Mouse (Mus musculus) hindbrain, postnatal 0 days (tissue): ENCODE results near the gene Fzd7. TPM values are rescaled to one million over a fixed set of nuclear protein-coding genes. Genes with fewer than 3 reads are reported as not detected.

ENCODE experiments used
- ATAC-seq: fragments of 200-750 bp; cut with Nextera tagmentation; 2 replicates; pipeline ENCODE4 v1.8.0; 2017; ENCODE audit warnings: mild to moderate bottlenecking, moderate TSS enrichment, moderate library complexity
- DNase-seq: peaks from one replicate; pipeline ENCODE4 v3.0.0-alpha.2; 2015; ENCODE audit warnings: low spot score
- H3K27ac ChIP-seq: fragments of 300-500 bp; sonication (generic); 2 replicates; pipeline ENCODE4 v1.5.1; 2014; ENCODE audit warnings: mild to moderate bottlenecking
- H3K27me3 ChIP-seq: fragments of 300-500 bp; sonication (generic); 2 replicates; pipeline ENCODE4 v1.6.1; 2014; ENCODE audit warnings: low read length, mixed read lengths; ENCODE audit not compliant: insufficient read depth
- H3K36me3 ChIP-seq: fragments of 300-500 bp; sonication (generic); 2 replicates; pipeline ENCODE4 v1.6.1; 2014; ENCODE audit warnings: low read length, mixed read lengths; ENCODE audit not compliant: insufficient read depth
- H3K4me1 ChIP-seq: fragments of 300-500 bp; sonication (generic); 2 replicates; pipeline ENCODE4 v1.6.1; 2014; ENCODE audit warnings: antibody characterized with exemption, low read length, mixed read lengths; ENCODE audit not compliant: insufficient read depth
- H3K4me2 ChIP-seq: fragments of 300-500 bp; sonication (generic); 2 replicates; pipeline ENCODE4 v1.6.1; 2014; ENCODE audit warnings: low read depth, mild to moderate bottlenecking, low read length, moderate library complexity, mixed read lengths
- H3K4me3 ChIP-seq: fragments of 300-500 bp; sonication (generic); 2 replicates; pipeline ENCODE4 v1.5.1; 2014; ENCODE audit warnings: low read length
- H3K9ac ChIP-seq: fragments of 300-500 bp; sonication (generic); replicated peaks from 2 replicates; pipeline ENCODE4 v1.6.1; 2014; ENCODE audit warnings: mild to moderate bottlenecking, low read length, moderate library complexity, mixed read lengths
- H3K9me3 ChIP-seq: fragments of 300-500 bp; sonication (generic); 2 replicates; pipeline ENCODE4 v1.6.1; 2016; ENCODE audit warnings: low read length, mixed read lengths
- CTCF ChIP-seq: IDR thresholded peaks from 2 replicates; pipeline ENCODE4 v1.5.1; 2016; ENCODE audit warnings: antibody characterized with exemption, control low read depth, low read depth
- WGBS: fragments of 180-500 bp; shearing (Covaris S2); extraction: QIAGEN DNeasy Blood & Tissue Kit; methylation state at CpG from one replicate; pipeline ENCODE4 v1.1.7; 2014; 5-methylcytosine and 5-hydroxymethylcytosine counted together
- polyA plus RNA-seq: library from polyadenylated mRNA; unstranded; fragments of >200 nt; fragmentation: Nextera tagmentation; extraction: Ambion mirVana; gene quantifications from 2 replicates; pipeline ENCODE4 v1.2.1, GENCODE M21; 2015
- total RNA-seq: library from RNA; depleted of rRNA; stranded (reverse); fragments of >200 nt; gene quantifications from 2 replicates; pipeline ENCODE4 v1.2.3, GENCODE M21; 2014; rRNA removed

Gene Fzd7
- total and polyA plus RNA-seq, 2 experiments from 2014 or later = 1.8 to 17.2 TPM

DNA sequence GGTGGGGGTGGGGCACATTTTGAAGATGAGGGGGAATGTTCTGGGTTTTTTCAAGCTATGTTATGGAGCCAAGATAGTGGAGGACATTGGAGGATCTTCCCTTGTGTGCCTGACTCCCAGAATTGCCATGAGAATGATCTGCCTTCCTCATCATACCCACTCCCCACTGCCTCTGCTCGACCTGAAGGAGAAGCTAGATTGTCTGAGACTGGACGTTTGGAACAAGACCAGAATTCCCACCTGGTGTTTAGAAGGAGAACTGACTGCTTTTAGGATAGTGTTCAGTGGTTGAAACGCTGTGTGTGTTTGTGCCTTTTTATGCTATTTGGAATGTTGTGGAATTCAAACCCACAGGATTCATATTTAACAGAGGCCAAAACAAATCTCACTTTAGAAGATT lies 42.5 kb downstream of the Fzd7 start:
- peak; percentile 25 for DNase-seq
- no peaks in the 10 kb centered on the region for H3K36me3 ChIP-seq
- WGBS = 42% methylated on average over 3 of the region's 3 CpGs
- TF ChIP-seq CTCF = 0 out of 2 replicates have a peak, but pooled peaks have one; percentile 18
- 0 out of 2 replicates have a peak, but pooled peaks cover 13% of the 10 kb centered on the region for H3K4me1 ChIP-seq
- no peak overlapping the region for H3K9ac ChIP-seq
- no peak overlapping the region for H3K4me3 ChIP-seq
- no peaks in the 10 kb centered on the region for H3K27me3 ChIP-seq
- peak overlapping the region; percentile 18; the same call in 1 of the 2 replicates for H3K4me2 ChIP-seq
- peak overlapping the region; percentile 67 for H3K27ac ChIP-seq
- ATAC-seq = no peak; the same call in 1 of the 2 replicates
- H3K9me3 ChIP-seq = no peaks in the 10 kb centered on the region

DNA sequence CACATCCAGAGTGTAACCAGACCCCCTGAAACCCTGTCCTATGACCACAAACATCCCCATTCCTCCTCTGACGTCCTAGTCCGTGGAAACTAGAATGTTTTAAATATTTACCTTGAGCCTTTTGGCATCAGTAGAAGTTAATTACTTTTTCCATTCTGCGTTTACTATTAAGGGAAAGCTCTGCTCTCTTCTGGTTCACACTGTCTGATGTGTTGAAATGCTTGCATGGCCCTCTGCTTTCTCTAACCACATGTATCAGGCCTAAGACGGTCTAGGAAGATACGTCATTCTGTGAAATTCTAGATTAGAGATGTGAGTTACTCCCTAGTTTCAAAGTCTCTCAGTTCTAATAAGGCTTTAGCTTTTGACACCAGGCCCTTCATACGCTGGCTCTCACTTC lies 45.0 kb downstream of the Fzd7 start:
- no peak for TF ChIP-seq CTCF
- ATAC-seq (no peak), DNase-seq (no peak)
- no peaks in the 10 kb centered on the region for H3K36me3 ChIP-seq
- 0 out of 2 replicates have a peak, but pooled peaks cover 13% of the 10 kb centered on the region for H3K4me1 ChIP-seq
- H3K27ac ChIP-seq = no peak overlapping the region
- no peaks in the 10 kb centered on the region for H3K27me3 ChIP-seq
- no peak overlapping the region for H3K9ac ChIP-seq
- H3K4me2 ChIP-seq = no peak overlapping the region
- H3K4me3 ChIP-seq = no peak overlapping the region
- H3K9me3 ChIP-seq = no peaks in the 10 kb centered on the region
- 93% methylated on average over 6 of the region's 6 CpGs for WGBS

DNA sequence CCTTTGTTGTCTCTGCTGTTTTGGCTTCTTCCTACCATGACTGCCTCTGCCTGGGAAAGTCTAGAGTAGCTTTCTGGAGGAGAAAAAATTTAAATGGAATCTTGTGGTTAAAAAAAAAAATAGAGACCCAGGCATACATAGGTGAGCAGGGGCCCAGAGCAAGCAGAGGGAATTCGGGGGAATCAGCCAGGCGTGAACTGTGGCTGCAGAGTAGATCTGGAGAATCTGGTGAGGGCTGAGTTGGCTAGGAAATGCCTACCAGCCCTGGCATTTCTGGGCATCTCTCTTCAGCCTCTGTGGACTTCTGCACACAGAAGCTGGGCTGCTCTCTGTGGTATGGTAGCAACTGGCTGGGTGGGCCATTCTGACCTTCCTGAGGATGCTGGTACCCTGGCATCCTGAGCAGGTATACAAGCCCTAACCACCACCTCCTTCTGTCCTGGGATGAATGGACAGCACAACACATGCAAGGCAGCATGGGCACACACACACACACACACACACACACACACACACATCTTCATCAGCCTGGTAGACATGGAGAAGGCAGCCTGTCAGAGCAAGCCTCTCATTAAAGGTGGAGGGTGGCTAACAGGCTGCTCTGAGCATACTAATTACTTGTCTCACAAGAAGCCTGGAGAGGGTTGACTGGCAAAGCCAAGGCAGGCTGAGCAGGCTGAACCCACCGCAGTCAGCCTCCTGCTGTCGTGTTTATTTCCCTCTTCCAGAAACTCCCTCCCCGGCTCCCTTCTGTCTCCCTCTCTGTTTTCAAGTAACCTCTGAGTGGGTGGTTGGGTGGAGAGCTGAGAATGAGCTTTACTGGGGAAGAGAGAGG lies 53.0 kb downstream of the Fzd7 start:
- no peaks in the 10 kb centered on the region for H3K27me3 ChIP-seq
- peaks cover 9% of the 10 kb centered on the region; the same call in 1 of the 2 replicates for H3K4me1 ChIP-seq
- H3K36me3 ChIP-seq = no peaks in the 10 kb centered on the region
- TF ChIP-seq CTCF = no peak
- 18% methylated on average over 5 of the region's 5 CpGs for WGBS
- no peak overlapping the region for H3K4me2 ChIP-seq
- no peak overlapping the region for H3K4me3 ChIP-seq
- H3K27ac ChIP-seq = peak overlapping the region; percentile 77
- peak; percentile 71 for DNase-seq
- no peak overlapping the region for H3K9ac ChIP-seq
- no peaks in the 10 kb centered on the region for H3K9me3 ChIP-seq
- peak; percentile 94 for ATAC-seq

Other genes starting within 250 kb of the Fzd7 start
- 32.8 and 35.9 TPM in 2 replicates for gene Als2, start 245.2 kb upstream of the Fzd7 start, total RNA-seq
- 11.6 and 12.1 TPM in 2 replicates for gene Als2, start 245.2 kb upstream of the Fzd7 start, polyA plus RNA-seq
- 1.3 TPM in 2 replicates for gene Cdk15, start 225.5 kb upstream of the Fzd7 start, total RNA-seq
- 1.5 and 1.8 TPM in 2 replicates for gene Cdk15, start 225.5 kb upstream of the Fzd7 start, polyA plus RNA-seq
- gene Gm973, start 33.8 kb downstream of the Fzd7 start, total RNA-seq = 9.7 and 12.5 TPM in 2 replicates
- gene Gm973, start 33.8 kb downstream of the Fzd7 start, polyA plus RNA-seq = 11.9 and 13.9 TPM in 2 replicates
- gene Sumo1, start 188.4 kb downstream of the Fzd7 start, total RNA-seq = 70.2 and 72.7 TPM in 2 replicates
- 311 and 326 TPM in 2 replicates for gene Sumo1, start 188.4 kb downstream of the Fzd7 start, polyA plus RNA-seq
- 41.6 and 80.7 TPM in 2 replicates for gene Nop58, start 202.5 kb downstream of the Fzd7 start, total RNA-seq
- gene Nop58, start 202.5 kb downstream of the Fzd7 start, polyA plus RNA-seq = 136 and 146 TPM in 2 replicates